Mouse (Mus musculus) cerebellum, adult 18-20 months (tissue): ENCODE results near the gene Arsa.

Experiments used
- DNase-seq, 2 experiments: peaks; one replicate each; pipeline ENCODE4 v3.0.0; 2021

Gene Arsa

GRCm38 (mm10) chr15:89494970-89495369, 17.7 kb upstream of the Arsa start:
- DNase-seq: no peak

- DNase-seq: no peak
Measured at GRCm38 (mm10) chr15:89488611-89489117, 11.4 kb upstream of the Arsa start.

- DNase-seq: no peak
Measured at GRCm38 (mm10) chr15:89488182-89488581, 11.0 kb upstream of the Arsa start.

- DNase-seq: peak; percentile 77 to 80
Measured at GRCm38 (mm10) chr15:89480584-89480983, 3.4 kb upstream of the Arsa start.

- no peak for DNase-seq
Measured at GRCm38 (mm10) chr15:89478622-89479021, 1.4 kb upstream of the Arsa start.

GRCm38 (mm10) chr15:89477806-89478205, 581 bp upstream of the Arsa start:
- DNase-seq: no peak

- no peak for DNase-seq
Measured at GRCm38 (mm10) chr15:89476475-89476815, 780 bp downstream of the Arsa start.

- peak; percentile 95 to 98 for DNase-seq
Measured at GRCm38 (mm10) chr15:89475611-89476474, 1.4 kb downstream of the Arsa start.

GRCm38 (mm10) chr15:89475293-89475600, 2.0 kb downstream of the Arsa start:
- no peak for DNase-seq

- DNase-seq: peak in 1 of 2 experiments; percentile 50
Measured at GRCm38 (mm10) chr15:89474596-89475292, 2.5 kb downstream of the Arsa start.

GRCm38 (mm10) chr15:89473921-89474320, 3.3 kb downstream of the Arsa start:
- no peak for DNase-seq

- DNase-seq: no peak
Measured at GRCm38 (mm10) chr15:89473370-89473769, 3.9 kb downstream of the Arsa start.

GRCm38 (mm10) chr15:89471476-89471875, 5.7 kb downstream of the Arsa start:
- DNase-seq: no peak

- peak; percentile 49 to 56 for DNase-seq
Measured at GRCm38 (mm10) chr15:89468577-89468976, 8.6 kb downstream of the Arsa start.

GRCm38 (mm10) chr15:89465052-89465451, 12.2 kb downstream of the Arsa start:
- DNase-seq: peak; percentile 36 to 43

GRCm38 (mm10) chr15:89463334-89464235, 13.6 kb downstream of the Arsa start:
- DNase-seq: peak; percentile 40 to 45

- DNase-seq: peak in 1 of 2 experiments; percentile 25
Measured at GRCm38 (mm10) chr15:89462176-89462575, 15.0 kb downstream of the Arsa start.

- peak; percentile 25 to 27 for DNase-seq
Measured at GRCm38 (mm10) chr15:89461321-89461720, 15.9 kb downstream of the Arsa start.

- peak; percentile 54 to 61 for DNase-seq
Measured at GRCm38 (mm10) chr15:89460298-89460697, 16.9 kb downstream of the Arsa start.

GRCm38 (mm10) chr15:89459821-89460220, 17.4 kb downstream of the Arsa start:
- peak; percentile 54 to 62 for DNase-seq

- no peak for DNase-seq
Measured at GRCm38 (mm10) chr15:89458942-89459341, 18.3 kb downstream of the Arsa start.

- peak; percentile 36 to 40 for DNase-seq
Measured at GRCm38 (mm10) chr15:89455642-89456041, 21.6 kb downstream of the Arsa start.

GRCm38 (mm10) chr15:89454857-89455256, 22.4 kb downstream of the Arsa start:
- DNase-seq: peak in 1 of 2 experiments; percentile 36
